Mouse (Mus musculus) mouse trophoblast stem cell (cell line): ENCODE results near the gene Lpcat3.

Source experiments
- in situ Hi-C, 2 experiments: fragments of 300-500 bp; cut with MseI, MboI; formaldehyde crosslinking; loops; 2 replicates in 1 of 2; 3 replicates in 1 of 2; pipeline ENCODE4 v1.15.1; 2025

The Lpcat3 gene

GRCm38 (mm10) chr6:124706061-124706627, 43.3 kb downstream of the Lpcat3 start:
- in situ Hi-C loops, result no loop called here

- in situ Hi-C loops, result no loop called here
These were observed 45.6 kb downstream of the Lpcat3 start for GRCm38 (mm10) chr6:124708289-124708889.

- in situ Hi-C loops, result no loop called here
These were observed 49.3 kb downstream of the Lpcat3 start, which contains the start of the genes Emg1 and Phb2 for GRCm38 (mm10) chr6:124711824-124712782. TSS of gene Emg1 (minus strand) at chr6:124712178. TSS of gene Phb2 (plus strand) at chr6:124712336.

GRCm38 (mm10) chr6:124712918-124713317, 50.1 kb downstream of the Lpcat3 start:
- in situ Hi-C loops, result no loop called here

- in situ Hi-C loops, result no loop called here
These were observed 54.1 kb downstream of the Lpcat3 start for GRCm38 (mm10) chr6:124716864-124717490.

- in situ Hi-C loops, result no loop called here
These were observed 55.1 kb downstream of the Lpcat3 start for GRCm38 (mm10) chr6:124717968-124718367.

- in situ Hi-C loops, result no loop called here
These were observed 55.9 kb downstream of the Lpcat3 start for GRCm38 (mm10) chr6:124718703-124719102.

GRCm38 (mm10) chr6:124719354-124719978, 56.6 kb downstream of the Lpcat3 start:
- in situ Hi-C loops, result no loop called here

GRCm38 (mm10) chr6:124720904-124721303, 58.1 kb downstream of the Lpcat3 start:
- in situ Hi-C loops, result no loop called here

GRCm38 (mm10) chr6:124722876-124723473, 60.1 kb downstream of the Lpcat3 start:
- in situ Hi-C loops, result no loop called here

- in situ Hi-C loops, result no loop called here
These were observed 60.7 kb downstream of the Lpcat3 start for GRCm38 (mm10) chr6:124723541-124723940.

- in situ Hi-C loops, result no loop called here
These were observed 61.6 kb downstream of the Lpcat3 start for GRCm38 (mm10) chr6:124724472-124724871.

- in situ Hi-C loops, result no loop called here
These were observed 65.8 kb downstream of the Lpcat3 start for GRCm38 (mm10) chr6:124728621-124729020.

- in situ Hi-C loops, result no loop called here
These were observed 67.3 kb downstream of the Lpcat3 start for GRCm38 (mm10) chr6:124729850-124730705.

- in situ Hi-C loops, result no loop called here
These were observed 68.2 kb downstream of the Lpcat3 start for GRCm38 (mm10) chr6:124731038-124731437.

- in situ Hi-C loops, result no loop called here
These were observed 69.9 kb downstream of the Lpcat3 start for GRCm38 (mm10) chr6:124732476-124733370.

- in situ Hi-C loops, result no loop called here
These were observed 71.6 kb downstream of the Lpcat3 start for GRCm38 (mm10) chr6:124734417-124734816.

GRCm38 (mm10) chr6:124737040-124737439, 74.2 kb downstream of the Lpcat3 start:
- in situ Hi-C loops, result no loop called here

GRCm38 (mm10) chr6:124738511-124739023, 75.7 kb downstream of the Lpcat3 start, which contains the start of gene Ptpn6:
TSS of gene Ptpn6 (minus strand) at chr6:124738714.
- in situ Hi-C loops, result no loop called here
